Mouse (Mus musculus): ENCODE measurements around the gene Rgs10.

The Rgs10 gene

DNA sequence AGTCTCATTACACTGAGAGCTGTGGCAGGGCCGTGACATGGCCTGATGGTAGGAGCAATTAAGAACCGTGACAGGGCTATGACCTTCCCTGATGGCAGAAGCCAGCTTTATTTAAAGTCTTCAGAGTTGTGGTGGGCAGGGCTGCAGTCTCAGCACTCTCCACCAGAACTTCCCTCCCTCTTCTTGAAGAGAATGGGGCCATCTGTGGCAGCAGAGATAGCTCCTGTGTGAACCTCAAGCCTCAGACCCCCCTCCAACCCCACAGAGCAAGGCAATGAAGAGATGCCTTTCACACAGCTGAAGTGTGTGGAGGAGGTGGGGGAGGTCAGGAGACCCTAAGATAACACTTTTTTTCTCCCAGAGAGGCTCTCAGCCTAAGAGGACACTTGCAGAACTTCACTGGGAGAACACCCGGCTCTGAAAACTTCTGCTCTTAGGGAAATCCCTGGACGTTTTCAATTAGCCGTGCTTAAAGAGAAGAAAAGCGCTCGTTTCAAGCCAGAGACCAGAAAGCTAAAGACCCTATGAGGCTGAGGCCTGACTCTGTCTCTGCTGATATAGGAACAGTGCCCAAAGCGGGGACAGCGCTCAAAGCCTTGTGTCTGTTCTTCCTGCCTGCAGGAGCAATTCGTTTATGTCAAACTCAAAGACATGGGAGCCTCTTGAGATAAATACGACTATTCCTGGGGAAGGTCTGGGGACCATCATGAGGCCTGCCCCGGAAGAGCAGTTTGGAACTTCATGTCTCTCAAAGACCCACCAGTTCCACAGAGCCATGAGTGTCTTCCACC lies 27.1 kb downstream of the Rgs10 start:
- ChIA-PET CTCF (interaction anchor here in 2 of 4 experiments (0.6 to 1.1 kb wide), 3 partner anchors 17 to 314 kb away, joined by 3 to 4 read pairs (median 3); no protein-coding TSS in a partner anchor), POLR2A (no interaction called here)

DNA sequence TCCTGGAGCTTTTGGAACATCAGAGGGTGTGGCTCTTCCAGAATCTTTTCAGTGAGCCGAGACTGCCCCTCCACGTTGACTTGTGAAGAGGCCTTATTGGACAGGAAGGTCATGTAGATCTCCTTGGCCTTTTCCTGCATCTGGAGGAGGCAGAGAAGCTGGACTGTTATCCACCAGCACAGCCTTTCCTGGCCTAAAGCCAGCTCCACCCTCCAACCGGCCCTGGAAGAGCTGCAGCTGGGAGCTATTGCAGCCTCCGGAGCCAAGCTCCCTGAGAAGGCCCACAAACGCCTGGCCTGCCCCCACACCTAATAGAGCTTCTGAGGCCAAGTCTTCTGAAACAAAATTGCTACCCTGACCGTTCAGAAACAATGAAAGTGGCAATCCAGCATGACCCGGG lies 29.6 kb downstream of the Rgs10 start:
- CTCF ChIA-PET, result interaction anchor here in 3 of 4 experiments (0.6 to 1.4 kb wide), 5 partner anchors 17 to 139 kb away, joined by 3 to 7 read pairs (median 3); no protein-coding TSS in a partner anchor
- POLR2A ChIA-PET, result interaction anchor here in 1 of 4 experiments (0.6 to 0.8 kb wide), 3 partner anchors 18 to 73 kb away, joined by 3 to 5 read pairs (median 3); partner anchors contain the start of gene Tial1

DNA sequence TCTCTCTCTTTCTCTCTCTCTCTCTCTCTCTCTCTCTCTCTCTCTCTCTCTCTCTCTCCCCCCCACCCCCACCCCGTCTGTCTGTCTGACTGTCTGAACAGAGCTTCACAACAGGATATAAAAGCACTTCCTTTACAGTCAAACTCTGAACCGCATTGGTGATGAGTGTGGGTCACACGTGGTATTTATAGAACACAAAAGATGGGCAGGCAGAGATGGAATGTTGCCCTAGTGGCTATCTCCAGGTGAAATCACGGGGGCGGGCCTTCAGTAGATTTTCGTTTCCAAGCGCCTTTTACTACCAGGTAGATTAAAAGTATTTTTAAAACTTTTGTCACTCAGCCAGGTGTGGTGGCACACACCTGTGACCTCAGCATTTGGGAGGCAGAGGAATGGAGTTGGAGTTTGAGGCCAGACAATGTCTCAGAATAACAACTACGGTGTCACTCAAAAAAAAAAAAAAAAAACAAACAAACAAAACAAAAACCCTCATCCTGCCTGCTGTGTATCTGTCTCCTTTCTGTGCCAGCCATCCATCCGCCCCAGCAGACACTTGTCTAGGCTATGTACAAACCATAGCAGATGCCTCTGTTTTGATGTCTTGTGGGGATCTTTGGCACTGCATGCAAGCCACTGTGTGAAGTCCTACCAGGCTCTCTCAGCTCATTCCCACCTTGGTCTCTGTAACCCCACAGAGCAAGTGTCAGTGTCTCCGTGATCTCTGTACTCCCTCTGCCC lies 34.7 kb downstream of the Rgs10 start:
- CTCF ChIA-PET, result interaction anchor here in 3 of 4 experiments (0.6 to 2.7 kb wide), 3 partner anchors 11 to 351 kb away, joined by 4 to 12 read pairs (median 6); no protein-coding TSS in a partner anchor
- POLR2A ChIA-PET, result interaction anchor here in 2 of 4 experiments (0.6 to 2.2 kb wide), 3 partner anchors 9 to 379 kb away, joined by 3 to 8 read pairs (median 4); no protein-coding TSS in a partner anchor

DNA sequence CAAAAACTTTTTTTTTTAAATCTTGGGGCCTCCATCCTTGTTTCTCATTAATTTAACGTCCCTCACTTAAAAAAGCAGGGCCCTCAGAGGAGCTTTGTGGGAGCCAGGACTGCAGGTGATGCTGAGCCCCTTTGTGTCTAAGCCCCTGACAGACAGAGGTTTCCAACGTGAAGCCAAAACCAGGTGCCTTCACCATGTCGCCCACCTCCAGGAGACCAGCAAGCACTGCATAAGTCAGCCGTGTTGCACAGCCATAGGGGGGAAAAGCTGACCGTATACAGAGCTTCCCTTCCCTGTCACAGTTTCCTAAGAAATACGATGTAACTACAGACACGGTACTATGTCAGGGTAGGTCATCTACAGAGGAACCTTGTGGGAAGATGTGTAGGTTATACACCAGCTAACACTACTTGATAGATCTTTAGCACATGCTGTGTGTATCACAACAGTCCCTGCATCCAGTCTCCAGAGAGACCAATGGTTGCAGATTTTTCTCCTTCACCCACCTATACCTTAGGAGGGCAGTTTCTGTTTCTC lies 35.3 kb downstream of the Rgs10 start:
- CTCF ChIA-PET, result interaction anchor here in 2 of 4 experiments (0.6 to 2.7 kb wide), 2 partner anchors 11 to 114 kb away, joined by 6 to 12 read pairs; no protein-coding TSS in a partner anchor

DNA sequence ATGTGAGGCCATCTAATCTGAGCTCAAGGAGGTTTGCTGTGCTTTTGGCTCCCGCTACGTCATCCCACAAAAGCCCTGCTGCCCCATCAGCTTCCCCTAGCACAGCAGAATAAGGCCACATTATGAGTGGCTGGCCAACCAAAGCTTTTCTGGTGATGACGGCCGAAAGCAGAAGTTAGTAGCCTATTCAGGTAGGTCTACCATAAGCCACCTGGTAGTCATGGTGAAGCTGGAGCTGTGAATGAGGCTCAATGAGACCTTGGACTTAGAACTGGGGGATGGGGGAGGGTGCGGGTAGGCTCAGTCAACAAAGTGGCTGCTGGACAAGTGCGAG lies 36.1 kb downstream of the Rgs10 start:
- ChIA-PET POLR2A (interaction anchor here in 3 of 4 experiments (0.5 to 2.2 kb wide), 5 partner anchors 10 to 364 kb away, joined by 3 to 8 read pairs (median 3); partner anchors contain the start of gene Tial1 (in 1 of the 3)), CTCF (interaction anchor here in 2 of 4 experiments (0.6 to 2.7 kb wide), 2 partner anchors 10 to 1516 kb away, joined by 3 to 12 read pairs; no protein-coding TSS in a partner anchor)

More for the DNA sequence above, 35.3 kb downstream of the Rgs10 start:
- POLR2A ChIA-PET, result interaction anchor here in 2 of 4 experiments (0.6 to 2.2 kb wide), 4 partner anchors 9 to 379 kb away, joined by 3 to 8 read pairs (median 4); partner anchors contain the start of gene Tial1 (in 1 of the 2)

DNA sequence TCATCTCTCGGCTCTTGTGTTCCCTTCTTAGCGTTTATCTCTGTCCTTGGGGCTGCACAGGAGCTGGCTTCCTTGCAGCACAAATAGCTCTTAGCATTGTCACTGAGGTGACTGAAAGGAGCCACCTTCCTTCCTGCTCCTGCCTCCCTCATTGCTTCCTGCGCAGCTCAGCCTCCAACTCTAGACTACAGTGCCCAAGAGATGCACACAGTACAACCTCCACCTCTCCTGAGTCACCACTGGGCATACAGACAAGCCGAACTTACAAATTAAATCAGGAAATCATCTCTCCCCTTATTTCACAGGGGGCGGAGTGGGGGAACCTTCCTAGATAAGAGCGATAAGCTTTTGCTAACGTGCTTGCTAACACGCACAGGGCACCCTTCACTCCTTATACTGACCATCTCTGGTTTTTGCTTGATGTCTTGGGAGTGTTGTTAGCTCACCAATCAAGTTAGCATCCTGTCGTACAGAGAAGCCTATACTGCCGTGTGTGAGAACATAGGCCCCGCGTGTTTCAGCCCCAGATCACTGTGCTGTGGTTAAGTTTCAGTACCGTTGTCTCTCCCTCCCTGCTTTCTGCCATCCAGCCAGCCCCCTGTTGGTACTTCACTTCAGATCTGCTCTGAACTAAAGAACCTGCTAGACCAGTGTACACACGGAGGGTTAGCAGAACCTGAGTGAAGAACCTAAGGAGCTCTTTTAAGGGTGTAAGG lies 36.6 kb downstream of the Rgs10 start:
- POLR2A ChIA-PET, result interaction anchor here in 3 of 4 experiments (0.5 to 2.2 kb wide), 5 partner anchors 11 to 363 kb away, joined by 3 to 8 read pairs (median 3); partner anchors contain the start of gene Tial1 (in 2 of the 3)

DNA sequence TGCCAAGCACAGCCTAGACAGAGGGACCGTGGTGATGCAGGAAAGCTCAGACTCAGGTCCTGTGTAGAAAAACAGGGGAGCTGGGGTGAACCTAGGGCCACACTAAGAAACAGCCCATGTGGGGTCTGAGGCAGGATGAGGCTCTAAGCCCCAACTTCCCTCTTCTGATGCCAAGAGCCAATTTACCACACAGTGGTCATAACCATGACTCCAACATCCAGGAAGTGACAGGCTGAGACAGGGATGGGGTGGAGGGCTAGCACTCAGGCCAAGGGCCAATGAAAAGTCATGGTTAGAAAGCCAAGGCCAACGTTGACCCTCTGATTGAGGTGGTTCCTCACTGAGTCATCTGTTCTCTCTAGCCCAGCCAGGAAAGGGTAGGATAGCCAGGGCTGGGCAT lies 37.6 kb downstream of the Rgs10 start:
- POLR2A ChIA-PET, result interaction anchor here in 1 of 4 experiments (1.2 kb wide), 1 partner anchor 80 kb away, joined by 3 read pairs; the partner anchor contains the start of gene Tial1

More for the DNA sequence above, 36.6 kb downstream of the Rgs10 start:
- CTCF ChIA-PET, result interaction anchor here (0.6 to 2.7 kb wide), 4 partner anchors 9 to 1515 kb away, joined by 3 to 12 read pairs (median 3); no protein-coding TSS in a partner anchor

DNA sequence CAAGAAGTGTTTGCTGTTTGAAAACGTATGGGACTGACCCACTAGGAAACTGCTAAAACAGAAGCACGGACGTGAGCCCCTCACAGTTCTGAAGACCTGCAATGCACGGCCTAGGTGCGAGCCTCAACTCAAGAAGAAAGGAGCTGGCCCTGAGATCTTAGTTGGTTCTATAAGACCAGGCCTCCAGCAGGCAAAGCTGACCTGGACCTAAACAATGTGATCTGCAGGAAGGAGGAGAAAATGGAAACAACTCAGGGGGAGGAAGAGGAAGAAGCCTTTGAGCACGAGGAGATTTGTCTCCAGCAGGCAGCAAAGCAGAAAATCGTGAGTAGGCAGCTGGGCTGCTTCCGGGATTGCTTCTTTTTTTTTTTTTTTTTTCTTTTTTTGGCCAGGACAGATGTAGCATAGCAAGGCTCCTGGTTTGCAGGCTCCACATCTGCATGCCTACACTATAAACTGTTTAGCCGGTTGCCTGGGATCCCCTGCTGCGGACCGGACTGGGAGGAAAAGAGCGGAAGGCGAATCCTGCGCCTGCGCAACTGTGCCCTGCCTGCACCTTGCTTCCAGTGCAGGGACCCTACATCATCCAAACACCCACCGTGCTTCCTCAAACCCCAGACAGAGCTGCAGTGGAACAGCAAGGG lies 39.3 kb downstream of the Rgs10 start:
- ChIA-PET POLR2A (interaction anchor here in 2 of 4 experiments (0.6 to 0.8 kb wide), 4 partner anchors 13 to 232 kb away, joined by 3 read pairs; partner anchors contain the start of gene Inpp5f (in 1 of the 2)), CTCF (interaction anchor here in 2 of 4 experiments (0.6 to 1.1 kb wide), 3 partner anchors 33 to 465 kb away, joined by 3 to 4 read pairs (median 3); no protein-coding TSS in a partner anchor)

More for the DNA sequence above, 37.6 kb downstream of the Rgs10 start:
- CTCF ChIA-PET, result interaction anchor here in 3 of 4 experiments (0.6 to 2.7 kb wide), 3 partner anchors 9 to 26 kb away, joined by 3 to 12 read pairs (median 3); no protein-coding TSS in a partner anchor

DNA sequence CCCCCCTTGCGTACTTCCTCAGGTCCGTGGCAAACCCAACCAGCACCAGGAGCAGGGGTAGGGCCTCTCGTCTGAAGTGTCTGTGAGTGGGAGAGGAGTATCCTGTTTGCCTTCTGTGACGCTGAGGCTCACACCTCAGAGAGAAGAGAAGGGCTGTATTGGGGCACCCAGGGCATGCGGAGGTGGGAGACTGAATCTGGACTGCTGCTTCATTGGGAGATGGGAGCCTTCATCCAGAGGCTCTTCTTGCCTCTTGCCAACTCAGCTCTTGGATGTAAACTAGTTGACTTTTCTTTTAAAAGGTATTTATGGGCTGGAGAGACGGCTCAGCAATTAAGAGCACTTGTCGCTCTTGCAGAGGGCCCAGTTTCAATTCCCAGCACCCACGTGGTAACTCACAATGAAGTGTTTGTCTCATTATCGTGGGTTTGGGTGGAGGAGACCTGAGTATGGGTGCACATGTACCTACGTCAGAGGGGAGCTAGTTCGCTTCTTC lies 42.3 kb downstream of the Rgs10 start:
- ChIA-PET POLR2A (no interaction called here), CTCF (no interaction called here)

DNA sequence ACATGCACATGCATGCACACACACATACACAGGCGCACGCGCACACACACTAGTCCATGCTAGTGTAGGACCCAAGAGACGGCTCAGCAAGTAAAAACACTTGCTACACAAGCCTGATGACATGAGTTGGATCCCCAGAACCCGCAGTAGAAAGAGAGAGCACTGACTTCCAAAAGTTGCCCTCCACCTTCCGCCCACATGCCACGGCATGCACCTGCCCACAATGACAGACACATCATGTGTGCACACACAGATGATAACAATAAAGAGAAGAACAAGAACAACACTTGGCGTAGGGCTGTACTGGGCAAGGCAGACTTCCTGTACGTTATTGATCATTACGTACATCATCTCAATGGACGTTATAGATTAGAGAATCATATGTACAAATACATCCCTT lies 44.4 kb downstream of the Rgs10 start:
- POLR2A ChIA-PET, result interaction anchor here in 2 of 4 experiments (0.6 to 1.6 kb wide), 2 partner anchors 94 to 299 kb away, joined by 3 to 4 read pairs; no protein-coding TSS in a partner anchor
- CTCF ChIA-PET, result no interaction called here

DNA sequence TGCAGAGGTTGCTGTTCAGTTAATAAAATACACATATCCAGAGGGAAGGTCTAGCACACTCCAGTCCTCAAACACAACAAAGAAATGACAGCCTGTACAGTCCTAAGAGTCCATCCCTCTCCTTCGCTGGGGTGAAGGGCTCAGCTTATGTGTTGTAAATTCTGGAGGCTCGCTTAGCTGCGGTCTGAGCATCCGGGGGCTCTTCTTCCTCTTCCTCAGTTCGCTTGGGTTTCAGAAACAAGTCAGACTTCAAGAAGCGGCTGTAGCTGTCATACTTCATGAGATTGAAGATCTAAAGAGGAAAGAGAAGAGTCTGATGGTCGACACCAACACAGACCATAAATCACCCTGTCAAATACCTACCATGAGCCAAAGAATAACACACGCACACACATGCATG lies 44.8 kb downstream of the Rgs10 start:
- POLR2A ChIA-PET, result interaction anchor here in 2 of 4 experiments (0.6 to 1.6 kb wide), 2 partner anchors 95 to 299 kb away, joined by 3 to 4 read pairs; no protein-coding TSS in a partner anchor
- CTCF ChIA-PET, result interaction anchor here in 2 of 4 experiments (1.6 to 1.9 kb wide), 3 partner anchors 16 to 298 kb away, joined by 4 to 7 read pairs (median 7); no protein-coding TSS in a partner anchor

DNA sequence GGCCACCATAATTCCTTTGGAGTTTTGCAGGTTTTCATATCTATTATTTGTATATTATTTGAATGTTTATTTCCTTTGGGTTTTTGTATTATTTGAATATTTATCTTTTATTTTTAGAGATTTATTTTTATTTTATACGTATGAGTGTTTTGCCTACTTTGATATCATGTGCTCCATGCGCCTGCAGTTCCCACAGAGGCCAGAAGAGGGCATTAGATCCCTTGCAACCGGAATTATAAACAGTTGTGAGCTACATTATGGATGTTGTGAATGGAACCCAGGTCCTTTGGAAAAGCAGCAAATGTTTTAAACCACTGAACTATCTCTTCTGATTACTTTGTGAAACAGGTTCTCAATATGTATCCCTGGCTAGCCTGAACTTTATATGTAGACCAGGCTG lies 46.2 kb downstream of the Rgs10 start:
- ChIA-PET POLR2A (interaction anchor here in 2 of 4 experiments (0.6 to 1.1 kb wide), 3 partner anchors 11 to 47 kb away, joined by 3 to 4 read pairs (median 3); no protein-coding TSS in a partner anchor), CTCF (interaction anchor here (0.5 to 1.9 kb wide), 47 partner anchors 9 to 1503 kb away, joined by 3 to 12 read pairs (median 3); partner anchors contain the start of gene Inpp5f (in 1 of the 4))

DNA sequence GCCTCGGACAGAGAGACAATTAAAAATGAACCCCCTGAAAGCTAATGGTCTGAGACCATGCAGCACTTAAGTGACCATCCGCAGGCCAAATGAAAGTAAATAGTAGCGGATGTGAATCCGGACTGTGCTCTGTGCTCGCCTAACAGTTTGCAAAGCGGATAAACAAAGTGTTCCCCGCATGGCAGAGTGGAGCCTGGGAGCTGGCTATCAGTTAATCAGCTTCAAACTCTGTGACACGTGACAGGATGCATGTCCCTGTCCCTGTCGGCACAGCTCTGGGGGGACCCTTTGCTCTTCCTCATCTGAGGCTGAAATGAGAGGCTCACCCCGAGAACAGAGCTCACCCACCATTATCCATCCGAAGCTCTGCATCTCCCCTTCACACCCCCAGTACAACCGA lies 49.2 kb downstream of the Rgs10 start:
- CTCF ChIA-PET, result interaction anchor here in 3 of 4 experiments (0.6 to 0.7 kb wide), 3 partner anchors 9 to 92 kb away, joined by 3 to 4 read pairs (median 3); no protein-coding TSS in a partner anchor
- POLR2A ChIA-PET, result no interaction called here

DNA sequence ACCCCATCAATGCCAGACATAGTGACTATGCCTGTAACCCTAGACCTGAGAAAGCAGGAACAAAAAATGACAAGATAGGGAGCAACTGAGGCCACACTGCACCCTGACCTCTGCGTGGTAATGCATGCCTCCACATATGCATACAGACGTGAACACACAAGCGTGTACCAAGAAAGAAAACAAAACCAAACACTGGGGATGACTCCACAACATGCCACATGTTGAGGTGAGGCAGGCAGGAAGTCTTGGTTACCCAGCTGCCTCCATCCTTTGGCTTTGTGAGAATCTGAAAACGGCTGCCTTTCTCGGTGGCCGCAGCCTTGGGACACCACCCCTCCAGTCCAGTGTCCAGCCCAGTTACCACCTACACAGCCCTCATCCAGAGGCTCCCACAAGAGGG lies 49.7 kb downstream of the Rgs10 start:
- POLR2A ChIA-PET, result interaction anchor here in 1 of 4 experiments (0.5 kb wide), 1 partner anchor 324 kb away, joined by 3 read pairs; no protein-coding TSS in a partner anchor
- CTCF ChIA-PET, result interaction anchor here in 2 of 4 experiments (0.6 kb wide), 2 partner anchors 22 to 92 kb away, joined by 3 read pairs; no protein-coding TSS in a partner anchor

DNA sequence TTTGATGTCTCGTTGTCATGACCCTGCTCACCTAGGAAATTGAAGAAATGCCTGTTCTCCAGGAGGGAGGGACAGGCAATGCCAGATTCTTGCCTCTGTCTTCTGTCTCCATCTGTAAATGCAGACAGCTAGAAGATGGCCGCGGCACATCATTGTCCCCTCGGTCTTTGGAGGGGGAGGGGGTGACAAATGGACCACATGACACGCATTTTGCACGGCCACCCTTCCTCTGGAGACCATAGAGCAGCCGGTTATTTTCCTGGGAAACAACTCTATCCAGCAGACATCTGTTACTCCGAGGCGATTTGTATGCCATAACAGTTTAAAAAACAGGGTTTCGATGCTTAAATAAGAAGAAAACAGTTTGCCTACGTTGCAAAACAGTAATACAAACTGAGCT lies 51.9 kb downstream of the Rgs10 start:
- CTCF ChIA-PET, result interaction anchor here in 1 of 4 experiments (0.6 to 0.7 kb wide), 2 partner anchors 42 to 719 kb away, joined by 3 to 5 read pairs; no protein-coding TSS in a partner anchor
- POLR2A ChIA-PET, result no interaction called here

DNA sequence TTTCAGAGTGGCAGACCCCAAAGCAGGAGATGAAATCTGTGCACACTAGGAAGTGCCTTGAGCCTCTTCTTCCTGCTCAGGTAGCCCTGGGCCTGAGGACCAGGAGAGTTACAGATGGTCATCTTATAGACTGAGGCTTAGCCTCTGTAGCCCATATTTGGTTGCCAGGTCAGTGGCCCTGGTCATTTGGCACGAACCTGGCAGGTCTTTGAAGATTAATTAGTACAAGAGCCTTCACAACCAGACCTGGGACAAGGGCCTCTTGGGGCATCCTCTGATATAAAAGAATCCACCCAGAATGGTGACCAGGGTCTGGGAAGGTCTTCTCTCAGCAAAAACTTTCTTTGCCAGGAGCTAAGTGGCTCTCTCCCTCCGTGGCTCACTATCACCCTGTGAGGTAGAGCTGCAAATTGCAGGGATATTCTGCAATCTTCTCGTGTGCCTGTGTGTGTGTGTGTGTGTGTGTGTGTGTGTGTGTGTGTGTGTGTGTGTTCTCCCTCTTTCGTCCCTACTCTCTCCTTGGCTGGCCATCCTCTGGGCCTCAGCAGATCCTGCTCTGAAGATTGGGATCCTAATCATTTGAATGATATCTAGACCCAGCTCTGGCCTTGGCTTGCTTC lies 53.4 kb downstream of the Rgs10 start:
- ChIA-PET POLR2A (interaction anchor here in 2 of 4 experiments (0.6 to 1.3 kb wide), 5 partner anchors 43 to 360 kb away, joined by 3 to 4 read pairs (median 4); partner anchors contain the start of gene Bag3 (in 1 of the 2)), CTCF (interaction anchor here (0.5 to 2.0 kb wide), 15 partner anchors 8 to 1039 kb away, joined by 3 to 9 read pairs (median 3); partner anchors contain the start of genes Armc5 (in 1 of the 4), Tgfb1i1 (in 1 of the 4) and Tial1 (in 1 of the 4))
